Mouse (Mus musculus) limb, embryonic 12.5 days (tissue): ENCODE measurements around the gene Ankrd60. TPM values are rescaled to one million over a fixed set of nuclear protein-coding genes. Genes with fewer than 3 reads are reported as not detected.
A peak's percentile ranks its signal among the peaks of the same experiment; 100 is the strongest.

Experiments
- ATAC-seq: fragments of 200-750 bp; cut with Nextera tagmentation; 2 replicates; pipeline ENCODE4 v1.8.0; 2017; ENCODE audit warnings: low read depth, moderate TSS enrichment; ENCODE audit not compliant: insufficient number of reproducible peaks, insufficient read depth, low FRiP score, low TSS enrichment
- H3K27ac ChIP-seq: fragments of 300-500 bp; sonication (generic); 2 replicates; pipeline ENCODE4 v1.5.1; 2016; ENCODE audit warnings: mild to moderate bottlenecking, moderate library complexity
- H3K27me3 ChIP-seq: fragments of 300-500 bp; sonication (generic); 2 replicates; pipeline ENCODE4 v1.6.1; 2016; ENCODE audit warnings: mild to moderate bottlenecking, moderate library complexity
- H3K36me3 ChIP-seq: fragments of 300-500 bp; sonication (generic); 2 replicates; pipeline ENCODE4 v1.6.1; 2016; ENCODE audit warnings: mild to moderate bottlenecking, moderate library complexity
- H3K4me1 ChIP-seq: fragments of 300-500 bp; sonication (generic); replicated peaks from 2 replicates; pipeline ENCODE4 v1.6.1; 2016
- H3K4me2 ChIP-seq: fragments of 300-500 bp; sonication (generic); 2 replicates; pipeline ENCODE4 v1.6.1; 2016; ENCODE audit warnings: mild to moderate bottlenecking, moderate library complexity
- H3K4me3 ChIP-seq: fragments of 300-500 bp; sonication (generic); replicated peaks from 2 replicates; pipeline ENCODE4 v1.5.1; 2016; ENCODE audit warnings: mild to moderate bottlenecking
- H3K9ac ChIP-seq: fragments of 300-500 bp; sonication (generic); replicated peaks from 2 replicates; pipeline ENCODE4 v1.6.1; 2016; ENCODE audit warnings: mild to moderate bottlenecking, moderate library complexity
- H3K9me3 ChIP-seq: fragments of 300-500 bp; sonication (generic); 2 replicates; pipeline ENCODE4 v1.6.1; 2016; ENCODE audit warnings: mild to moderate bottlenecking, moderate library complexity
- WGBS: fragments of 180-500 bp; shearing (Covaris S2); methylation state at CpG from one replicate; pipeline ENCODE4 v1.1.7; 2016; 5-methylcytosine and 5-hydroxymethylcytosine counted together
- polyA plus RNA-seq: library from polyadenylated mRNA; unstranded; fragments of >200 nt; fragmentation: Nextera tagmentation; extraction: Ambion mirVana; gene quantifications from 2 replicates; pipeline ENCODE4 v1.2.1, GENCODE M21; 2016

Ankrd60 gene
- not detected in 2 replicates for polyA plus RNA-seq

- H3K4me1 ChIP-seq: peaks cover 13% of the 10 kb centered on the region
- peaks cover 41% of the 10 kb centered on the region for H3K27me3 ChIP-seq
- peak within 1 kb of the TSS; percentile 7; the same call in 1 of the 2 replicates for H3K27ac ChIP-seq
- 10% methylated on average over 49 of the region's 58 CpGs for WGBS
- H3K4me3 ChIP-seq: peak within 1 kb of the TSS; percentile 50
- no peaks in the 10 kb centered on the region for H3K36me3 ChIP-seq
- ATAC-seq: peak; percentile 53
- peak within 1 kb of the TSS; percentile 64 for H3K9ac ChIP-seq
- peak within 1 kb of the TSS; percentile 98 for H3K4me2 ChIP-seq
- no peaks in the 10 kb centered on the region for H3K9me3 ChIP-seq
Measured at GRCm38 (mm10) chr2:173577669-173578557, at the start of gene Ankrd60. Gene Ankrd60, minus strand, starts transcription at chr2:173578365.

DNA sequence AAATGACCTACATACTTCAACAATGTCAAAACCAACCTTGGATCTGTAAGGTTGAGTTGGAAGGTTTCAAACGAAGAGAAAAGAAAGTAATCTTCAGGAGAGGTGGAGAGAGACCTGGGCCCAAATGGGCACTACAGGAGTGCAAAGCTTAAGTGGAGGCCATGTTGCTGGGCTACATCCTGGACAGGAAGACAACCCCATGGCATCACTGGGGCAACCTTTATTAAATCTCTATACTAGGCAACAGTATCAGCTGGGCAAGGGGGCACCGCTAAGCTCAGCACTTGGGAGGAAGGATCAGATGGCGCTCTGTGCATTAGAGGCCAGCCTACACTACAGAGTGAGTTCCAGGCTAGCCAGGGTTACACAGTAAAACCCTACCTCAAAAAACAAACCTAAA lies 47.6 kb upstream of the Ankrd60 start:
- H3K27me3 ChIP-seq: no peaks in the 10 kb centered on the region
- peaks cover 5% of the 10 kb centered on the region for H3K4me1 ChIP-seq
- H3K27ac ChIP-seq: no peak overlapping the region
- H3K9ac ChIP-seq: no peak overlapping the region
- 86% methylated on average over 3 of the region's 3 CpGs for WGBS
- no peaks in the 10 kb centered on the region for H3K9me3 ChIP-seq
- H3K4me2 ChIP-seq: no peak overlapping the region
- no peaks in the 10 kb centered on the region for H3K36me3 ChIP-seq
- H3K4me3 ChIP-seq: no peak overlapping the region
- no peak for ATAC-seq

- WGBS: 43% methylated on average over 7 of the region's 7 CpGs
- ATAC-seq: no peak
- no peak overlapping the region for H3K4me3 ChIP-seq
- no peak overlapping the region for H3K4me2 ChIP-seq
- no peaks in the 10 kb centered on the region for H3K9me3 ChIP-seq
- H3K4me1 ChIP-seq: peaks cover 5% of the 10 kb centered on the region
- H3K27me3 ChIP-seq: no peaks in the 10 kb centered on the region
- no peak overlapping the region for H3K27ac ChIP-seq
- H3K9ac ChIP-seq: no peak overlapping the region
- 0 out of 2 replicates have a peak, but pooled peaks cover 3% of the 10 kb centered on the region for H3K36me3 ChIP-seq
Measured at GRCm38 (mm10) chr2:173624667-173625066, 46.5 kb upstream of the Ankrd60 start.

DNA sequence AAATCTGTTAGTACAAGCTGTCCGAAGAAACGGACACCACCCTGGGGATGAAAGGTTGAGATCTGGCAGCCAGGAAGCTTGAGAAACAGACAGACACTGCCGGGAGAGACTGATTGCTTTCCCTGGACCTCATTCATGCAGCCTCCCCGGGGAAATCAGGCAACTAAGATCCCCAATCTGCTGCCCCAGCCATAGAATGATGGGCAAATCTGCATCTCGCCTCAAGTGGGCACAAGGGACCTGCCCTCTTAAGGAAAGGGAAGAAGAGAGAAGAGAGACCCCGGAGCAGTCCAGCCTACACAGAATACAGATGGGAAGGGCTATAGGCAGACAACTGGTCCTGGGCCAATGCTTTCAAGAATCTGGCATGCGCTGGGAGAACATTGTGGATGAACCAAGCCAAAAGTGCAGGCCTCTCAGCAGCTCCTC lies 44.0 kb upstream of the Ankrd60 start:
- WGBS: 71% methylated on average over 7 of the region's 7 CpGs
- Histone ChIP-seq H3K4me3 (no peak overlapping the region), H3K4me1 (peaks cover 5% of the 10 kb centered on the region), H3K27me3 (no peaks in the 10 kb centered on the region), H3K27ac (no peak overlapping the region), H3K9me3 (no peaks in the 10 kb centered on the region), H3K36me3 (0 out of 2 replicates have a peak, but pooled peaks cover 5% of the 10 kb centered on the region), H3K9ac (no peak overlapping the region), H3K4me2 (no peak overlapping the region)
- no peak for ATAC-seq

- Histone ChIP-seq H3K27me3 (no peaks in the 10 kb centered on the region), H3K27ac (no peak overlapping the region), H3K36me3 (0 out of 2 replicates have a peak, but pooled peaks cover 5% of the 10 kb centered on the region), H3K9me3 (no peaks in the 10 kb centered on the region), H3K4me1 (peaks cover 5% of the 10 kb centered on the region), H3K9ac (no peak overlapping the region), H3K4me3 (no peak overlapping the region), H3K4me2 (no peak overlapping the region)
- no peak for ATAC-seq
- 91% methylated on average over 4 of the region's 4 CpGs for WGBS
Measured at GRCm38 (mm10) chr2:173620645-173621044, 42.5 kb upstream of the Ankrd60 start.

GRCm38 (mm10) chr2:173619132-173619531 lies 41.0 kb upstream of the Ankrd60 start:
- Histone ChIP-seq H3K27ac (no peak overlapping the region), H3K4me3 (no peak overlapping the region), H3K9ac (no peak overlapping the region), H3K9me3 (no peaks in the 10 kb centered on the region), H3K27me3 (no peaks in the 10 kb centered on the region), H3K4me2 (no peak overlapping the region), H3K4me1 (no peaks in the 10 kb centered on the region), H3K36me3 (peaks cover 15% of the 10 kb centered on the region)
- 89% methylated on average over 5 of the region's 5 CpGs for WGBS
- ATAC-seq: no peak

GRCm38 (mm10) chr2:173616156-173616555 lies 38.0 kb upstream of the Ankrd60 start:
- WGBS: 88% methylated on average over 7 of the region's 7 CpGs

DNA sequence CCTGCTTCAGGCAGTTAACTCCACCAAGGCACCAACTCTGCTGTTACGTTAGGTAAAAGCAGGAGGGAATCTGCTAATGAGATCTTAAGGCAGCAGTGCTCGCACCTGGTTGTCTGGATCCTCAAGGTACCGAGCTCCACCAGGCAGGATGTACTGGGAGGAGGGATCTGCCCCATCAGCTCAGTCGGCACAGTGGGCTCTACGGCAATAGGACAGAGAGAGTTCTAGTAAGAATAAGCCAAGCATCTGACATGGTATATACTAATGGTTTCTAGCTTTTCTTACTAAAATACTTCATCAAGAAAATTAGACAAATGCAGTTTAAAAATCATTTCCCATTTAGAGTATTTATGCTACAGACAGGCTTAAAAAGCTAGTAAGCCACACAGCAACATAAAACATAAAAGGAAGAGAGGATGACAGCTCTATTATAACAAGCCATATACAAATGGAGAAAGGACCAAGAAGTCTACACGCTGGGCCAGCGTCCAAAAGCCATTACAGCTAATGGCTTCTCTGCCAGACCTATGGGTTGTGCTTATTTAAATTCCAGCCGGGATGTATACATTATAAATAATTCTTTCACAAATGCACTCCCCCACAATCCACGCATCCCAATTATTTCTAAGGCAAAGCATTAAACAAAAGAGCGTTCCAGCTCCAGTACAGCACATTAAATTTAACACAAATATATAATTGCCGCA lies 37.4 kb upstream of the Ankrd60 start:
- 0 out of 2 replicates have a peak, but pooled peaks cover 4% of the 10 kb centered on the region for H3K4me1 ChIP-seq
- 83% methylated on average over 11 of the region's 11 CpGs for WGBS
- peaks cover 35% of the 10 kb centered on the region for H3K36me3 ChIP-seq
- ATAC-seq: no peak
- H3K27ac ChIP-seq: no peak overlapping the region
- no peak overlapping the region for H3K9ac ChIP-seq
- H3K4me2 ChIP-seq: no peak overlapping the region
- H3K4me3 ChIP-seq: no peak overlapping the region
- no peaks in the 10 kb centered on the region for H3K9me3 ChIP-seq
- no peaks in the 10 kb centered on the region for H3K27me3 ChIP-seq

More at GRCm38 (mm10) chr2:173616156-173616555, 38.0 kb upstream of the Ankrd60 start:
- Histone ChIP-seq H3K9me3 (no peaks in the 10 kb centered on the region), H3K27ac (no peak overlapping the region), H3K36me3 (peaks cover 30% of the 10 kb centered on the region), H3K4me1 (0 out of 2 replicates have a peak, but pooled peaks cover 3% of the 10 kb centered on the region), H3K4me3 (no peak overlapping the region), H3K4me2 (no peak overlapping the region), H3K27me3 (no peaks in the 10 kb centered on the region), H3K9ac (no peak overlapping the region)
- ATAC-seq: no peak

DNA sequence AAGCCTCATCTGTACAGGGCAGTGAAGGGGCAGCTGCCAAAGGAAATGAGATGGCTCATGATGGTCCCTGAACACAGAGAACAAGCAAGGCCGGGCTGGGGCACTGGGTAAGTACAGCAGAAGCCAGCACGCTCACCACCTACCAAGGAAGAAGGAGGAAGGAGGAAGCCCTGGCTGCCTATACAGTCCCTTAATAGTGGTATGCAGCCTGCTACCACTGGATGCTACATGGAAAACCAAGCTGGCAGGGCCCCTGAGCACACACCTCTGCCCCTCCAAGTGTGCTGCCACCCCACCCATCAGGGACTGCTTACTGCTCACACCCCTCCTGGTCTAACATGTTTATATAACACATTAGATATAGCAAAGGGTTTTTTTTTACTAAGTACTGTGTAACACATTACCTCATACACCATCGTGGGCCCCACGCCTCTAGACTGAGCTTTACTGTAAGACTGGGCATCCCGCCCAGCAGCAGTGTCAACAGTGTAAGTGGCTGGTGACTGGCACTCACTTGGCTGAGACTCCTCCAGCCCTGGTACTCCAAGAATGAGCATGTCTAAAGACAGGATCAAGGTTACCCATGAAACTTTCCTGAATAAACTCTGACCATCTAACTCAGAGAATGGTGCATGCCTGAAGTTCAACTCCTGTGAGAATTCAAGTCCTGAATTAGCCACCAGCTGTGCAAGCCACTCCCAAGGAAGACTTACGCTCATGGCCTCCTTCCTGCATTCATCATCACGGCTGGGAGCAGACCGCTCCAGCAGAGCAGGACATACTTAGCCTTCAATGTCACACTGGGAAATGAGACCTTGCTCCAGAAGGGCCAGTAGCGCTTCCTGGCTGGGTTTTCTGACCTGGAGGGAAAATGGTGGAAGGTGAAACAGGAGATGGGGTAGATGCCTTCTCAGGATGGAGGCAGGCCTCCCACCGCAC lies 30.1 kb upstream of the Ankrd60 start:
- ATAC-seq: no peak
- Histone ChIP-seq H3K9me3 (no peaks in the 10 kb centered on the region), H3K4me2 (no peak overlapping the region), H3K4me1 (0 out of 2 replicates have a peak, but pooled peaks cover 4% of the 10 kb centered on the region), H3K36me3 (peaks cover 35% of the 10 kb centered on the region), H3K27ac (no peak overlapping the region), H3K27me3 (no peaks in the 10 kb centered on the region), H3K4me3 (no peak overlapping the region), H3K9ac (no peak overlapping the region)
- WGBS: 82% methylated on average over 10 of the region's 10 CpGs

- Histone ChIP-seq H3K4me2 (no peak overlapping the region), H3K4me1 (0 out of 2 replicates have a peak, but pooled peaks cover 4% of the 10 kb centered on the region), H3K4me3 (no peak overlapping the region), H3K27me3 (no peaks in the 10 kb centered on the region), H3K9me3 (peaks cover 6% of the 10 kb centered on the region), H3K27ac (no peak overlapping the region), H3K36me3 (peaks cover 44% of the 10 kb centered on the region), H3K9ac (no peak overlapping the region)
- ATAC-seq: no peak
- 89% methylated on average over 9 of the region's 9 CpGs for WGBS
Measured at GRCm38 (mm10) chr2:173606415-173606804, 28.2 kb upstream of the Ankrd60 start.
